Mouse (Mus musculus): Measurements from ENCODE around the gene Cnnm1.

The Cnnm1 gene

DNA sequence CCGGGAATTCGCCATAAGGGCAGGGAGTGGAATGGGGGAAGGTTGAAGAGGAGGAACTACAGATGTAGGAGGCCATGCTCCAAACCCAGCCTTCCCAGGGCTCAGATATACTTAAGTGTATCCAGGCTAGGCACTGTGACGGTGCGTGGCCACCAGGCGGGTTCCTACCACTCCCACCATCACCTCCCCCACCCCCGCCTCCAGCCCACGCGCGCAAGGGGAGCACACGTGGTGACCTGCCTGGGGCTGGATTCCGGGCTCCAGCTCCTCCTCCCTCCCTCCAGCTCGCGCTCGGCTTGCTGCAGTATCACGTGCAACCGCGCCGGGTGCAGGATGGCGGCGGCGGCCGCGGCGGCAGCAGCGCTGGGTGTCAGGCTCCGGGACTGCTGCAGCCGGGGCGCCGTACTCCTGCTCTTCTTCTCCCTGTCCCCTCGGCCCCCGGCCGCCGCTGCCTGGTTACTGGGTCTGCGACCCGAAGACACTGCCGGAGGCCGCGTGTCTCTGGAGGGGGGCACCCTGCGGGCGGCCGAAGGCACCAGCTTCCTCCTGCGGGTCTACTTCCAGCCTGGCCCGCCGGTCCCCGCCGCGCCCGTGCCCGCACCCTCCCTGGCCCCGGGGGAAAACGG lies at the start of gene Cnnm1:
Gene Cnnm1 (plus strand): TSS at position 325 of the 626 bp plus-strand sequence.
- DNase-seq: peak; percentile 85

- DNase-seq: no peak
Observed at GRCm38 (mm10) chr19:43396327-43396726, 43.9 kb upstream of the Cnnm1 start.

GRCm38 (mm10) chr19:43407181-43407580 lies 33.1 kb upstream of the Cnnm1 start:
- DNase-seq: no peak

DNA sequence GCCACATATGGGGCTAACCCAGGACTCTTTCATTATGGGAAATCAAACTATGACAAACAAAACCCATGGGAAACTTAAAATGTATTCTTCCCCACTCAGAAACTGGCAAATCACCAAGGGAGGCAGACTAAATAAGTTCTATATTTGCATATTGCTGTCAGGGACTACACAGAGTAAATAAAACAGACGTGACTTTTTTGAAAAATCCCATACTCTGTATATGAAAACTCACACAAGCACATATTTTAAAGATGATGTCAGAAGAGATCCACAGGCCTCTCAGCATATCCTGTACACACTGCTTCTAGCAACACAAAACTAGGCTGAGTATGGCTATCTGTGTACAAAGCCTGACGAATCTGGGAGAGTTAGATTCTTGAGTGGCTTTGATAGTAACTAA lies 24.7 kb upstream of the Cnnm1 start:
- DNase-seq: no peak

GRCm38 (mm10) chr19:43420506-43420905 lies 19.7 kb upstream of the Cnnm1 start:
- no peak for DNase-seq

- DNase-seq: no peak
Observed at GRCm38 (mm10) chr19:43424082-43424481, 16.2 kb upstream of the Cnnm1 start.

DNA sequence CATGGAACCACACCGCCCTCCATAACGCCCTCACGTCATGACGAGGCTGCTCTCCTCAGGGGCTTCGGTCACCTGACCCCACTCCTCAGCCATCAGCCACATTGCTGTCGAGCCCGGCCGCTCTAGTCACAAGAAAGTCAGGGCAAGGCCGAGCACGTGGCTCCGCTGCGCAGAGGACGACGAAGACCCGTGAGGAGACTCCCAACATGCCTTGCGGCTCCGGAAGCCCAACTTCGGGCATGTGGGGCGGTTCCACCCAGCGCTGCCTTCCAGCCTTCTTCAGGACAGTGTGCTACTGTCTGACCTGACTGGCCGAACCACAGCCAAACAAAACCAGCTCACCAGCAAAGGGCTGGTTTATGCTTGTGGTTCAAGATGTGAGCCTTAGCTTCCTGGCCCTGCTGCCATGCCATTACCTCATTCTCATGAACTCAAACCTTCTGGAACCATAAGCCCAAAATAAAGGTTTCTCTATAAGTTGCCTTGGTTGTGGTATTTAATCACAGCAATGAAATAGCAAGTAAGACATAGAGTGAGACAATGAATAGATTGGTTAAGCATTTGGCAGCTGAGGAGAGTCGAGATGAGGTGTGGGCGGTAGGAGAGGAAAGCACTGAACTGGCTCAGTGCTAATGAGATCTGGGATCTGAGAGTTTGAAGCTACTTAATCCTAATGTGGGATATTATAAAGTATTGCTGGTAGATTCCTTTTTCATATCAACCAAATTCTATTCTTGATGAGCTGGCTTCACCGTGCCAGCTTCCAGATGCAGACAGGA lies 12.6 kb upstream of the Cnnm1 start:
- DNase-seq: no peak

GRCm38 (mm10) chr19:43439246-43439645 lies 990 bp upstream of the Cnnm1 start:
- no peak for DNase-seq

GRCm38 (mm10) chr19:43440768-43441660 lies 778 bp downstream of the Cnnm1 start:
- peak; percentile 81 for DNase-seq

DNA sequence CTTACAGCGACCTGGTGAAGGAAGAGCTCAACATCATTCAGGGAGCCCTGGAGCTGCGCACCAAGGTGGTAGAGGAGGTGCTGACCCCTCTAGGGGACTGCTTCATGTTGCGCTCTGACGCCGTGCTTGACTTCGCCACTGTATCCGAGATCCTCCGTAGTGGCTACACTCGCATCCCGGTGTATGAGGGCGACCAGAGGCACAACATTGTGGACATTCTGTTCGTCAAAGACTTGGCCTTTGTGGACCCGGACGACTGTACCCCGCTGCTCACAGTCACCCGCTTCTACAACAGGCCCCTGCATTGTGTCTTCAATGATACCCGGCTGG lies 1.4 kb downstream of the Cnnm1 start:
- no peak for DNase-seq

GRCm38 (mm10) chr19:43442269-43442668 lies 2.0 kb downstream of the Cnnm1 start:
- DNase-seq: no peak

DNA sequence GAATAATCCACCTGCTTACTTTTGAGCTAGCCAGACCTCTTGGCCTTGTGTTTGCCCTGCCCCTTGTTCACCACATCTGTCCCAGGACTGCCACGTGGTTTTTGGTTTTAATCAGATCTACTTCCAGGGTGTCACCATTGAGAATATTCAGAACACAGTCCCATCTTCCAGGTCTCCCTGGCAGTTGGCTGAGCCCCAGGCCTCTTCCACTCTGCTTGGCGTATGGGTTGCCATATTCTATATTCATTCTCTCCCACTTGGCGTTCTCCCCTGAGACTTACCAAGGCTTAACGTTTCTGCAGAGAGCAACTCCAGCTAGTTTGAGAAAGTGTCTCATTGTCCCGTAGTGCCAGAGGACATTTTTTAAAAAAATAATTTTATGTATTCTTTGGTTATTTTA lies 2.7 kb downstream of the Cnnm1 start:
- no peak for DNase-seq

DNA sequence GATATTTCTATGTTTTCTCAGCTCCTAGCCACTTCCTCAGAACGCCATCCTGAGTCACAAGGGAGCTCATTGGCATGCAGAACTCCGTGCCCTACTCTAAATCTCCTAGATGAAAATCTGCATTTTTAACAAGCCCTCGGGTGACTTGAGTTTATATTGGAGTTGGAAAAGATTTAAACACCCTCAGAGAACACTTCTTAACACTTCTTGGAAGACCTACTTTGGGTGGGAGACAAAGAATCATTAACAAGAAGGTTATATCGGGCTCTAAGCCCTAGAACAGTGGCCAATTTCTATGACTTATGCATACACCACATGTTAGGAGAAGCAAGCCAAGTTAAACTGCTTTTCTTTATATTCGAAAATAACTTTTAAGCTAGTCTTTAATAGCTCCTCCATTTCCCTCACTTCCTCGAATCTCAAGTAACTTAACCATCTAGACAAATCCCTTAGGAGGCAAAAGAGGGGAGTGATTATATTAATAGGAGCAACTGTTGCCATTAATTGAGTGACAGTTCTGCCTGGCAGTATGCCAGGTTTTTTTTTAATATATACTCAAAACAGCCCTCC lies 4.5 kb downstream of the Cnnm1 start:
- DNase-seq: no peak

GRCm38 (mm10) chr19:43451563-43451962 lies 11.3 kb downstream of the Cnnm1 start:
- no peak for DNase-seq

DNA sequence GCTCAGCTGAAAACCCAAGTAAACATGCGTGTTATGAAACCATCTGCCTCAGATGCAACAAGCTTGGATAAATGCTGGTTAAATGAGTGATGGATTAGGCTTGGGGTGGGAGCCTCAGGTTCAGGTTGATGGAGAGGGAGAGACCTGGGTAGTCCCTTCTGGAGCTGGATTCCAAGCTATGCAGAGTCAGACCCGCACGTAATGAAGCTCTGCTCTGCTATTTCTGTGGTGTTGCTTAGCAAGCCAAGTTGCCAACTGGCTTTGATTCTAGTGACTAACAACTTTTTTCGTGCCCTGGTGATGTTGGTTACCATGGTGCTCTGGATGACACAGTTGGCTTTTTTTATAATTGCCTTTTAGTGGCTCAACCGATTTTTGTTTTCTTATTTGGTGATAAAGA lies 11.9 kb downstream of the Cnnm1 start:
- DNase-seq: no peak

DNA sequence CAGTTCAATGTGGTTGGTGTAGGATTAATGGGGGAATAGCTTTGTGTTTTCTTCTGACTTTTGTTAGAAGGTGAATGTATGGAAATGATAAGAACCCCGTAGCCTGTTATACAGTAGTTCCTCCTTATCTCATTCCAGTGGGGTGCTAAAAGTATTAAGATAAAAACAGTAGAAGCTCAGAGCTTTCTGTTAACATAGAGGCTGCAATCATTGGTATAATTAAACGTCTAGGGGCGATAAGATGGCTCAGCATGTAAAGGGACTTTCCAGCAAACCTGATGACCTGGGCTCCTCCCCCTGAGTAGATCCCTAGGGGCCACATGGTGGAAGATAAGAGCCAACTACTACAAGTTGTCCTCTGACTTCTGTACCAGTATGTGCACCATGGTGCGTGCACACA lies 12.8 kb downstream of the Cnnm1 start:
- DNase-seq: no peak

GRCm38 (mm10) chr19:43459948-43460347 lies 19.7 kb downstream of the Cnnm1 start:
- DNase-seq: no peak

DNA sequence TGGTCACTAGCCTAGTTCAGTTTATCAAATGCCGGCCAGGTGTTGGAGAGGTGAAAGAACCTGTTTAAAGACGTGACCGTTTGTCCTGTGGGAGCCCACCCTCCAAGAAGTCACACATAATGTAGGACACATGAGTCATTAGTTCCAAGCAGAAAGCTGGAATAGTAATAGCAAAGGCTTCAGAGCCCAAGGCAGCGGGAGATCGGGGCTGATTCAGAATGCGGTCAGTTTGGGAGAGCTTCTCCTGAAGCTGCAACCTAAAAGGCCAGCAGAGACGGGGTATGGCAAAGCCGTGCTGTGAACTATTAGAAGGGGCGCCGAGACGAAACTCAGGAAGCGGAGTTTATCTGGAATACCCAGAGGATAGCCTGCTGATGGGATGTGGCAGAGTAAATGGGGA lies 20.2 kb downstream of the Cnnm1 start:
- DNase-seq: no peak

GRCm38 (mm10) chr19:43462141-43462540 lies 21.9 kb downstream of the Cnnm1 start:
- no peak for DNase-seq

DNA sequence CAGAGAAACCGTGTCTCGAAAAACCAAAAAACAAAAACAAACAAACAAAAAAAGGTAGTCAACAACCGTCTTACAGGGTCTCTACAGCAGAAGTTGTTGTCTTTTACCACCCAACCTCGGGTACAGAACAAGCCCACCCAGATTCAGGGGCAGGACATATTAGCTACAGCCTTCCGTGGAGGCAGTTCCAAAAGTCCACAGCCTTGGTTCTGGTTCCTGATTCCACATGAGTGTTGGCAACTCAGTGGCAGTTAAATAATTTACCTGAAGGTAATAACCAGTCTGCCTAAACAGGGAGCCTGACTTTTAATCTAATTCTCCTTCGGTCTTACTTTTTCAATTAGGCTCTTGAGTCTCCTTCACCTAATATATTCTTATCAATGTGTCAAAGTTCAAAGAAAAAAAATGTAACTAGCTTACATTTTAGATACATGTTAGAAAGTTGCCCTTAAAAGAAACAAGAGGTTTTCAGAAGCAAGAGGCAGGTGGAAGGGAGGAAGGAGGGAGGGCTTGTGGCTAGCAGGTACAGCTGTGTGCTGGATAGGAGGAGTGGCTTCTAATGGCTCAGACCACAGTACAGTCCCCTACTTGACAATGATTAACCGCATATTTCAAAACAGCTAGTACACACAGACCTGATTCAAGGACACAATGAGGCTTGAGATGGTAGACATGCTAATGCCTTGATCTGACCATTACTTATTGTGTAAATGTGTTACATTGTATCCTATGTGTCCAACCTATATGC lies 23.5 kb downstream of the Cnnm1 start:
- DNase-seq: no peak

- no peak for DNase-seq
Observed at GRCm38 (mm10) chr19:43464294-43464687, 24.1 kb downstream of the Cnnm1 start.

DNA sequence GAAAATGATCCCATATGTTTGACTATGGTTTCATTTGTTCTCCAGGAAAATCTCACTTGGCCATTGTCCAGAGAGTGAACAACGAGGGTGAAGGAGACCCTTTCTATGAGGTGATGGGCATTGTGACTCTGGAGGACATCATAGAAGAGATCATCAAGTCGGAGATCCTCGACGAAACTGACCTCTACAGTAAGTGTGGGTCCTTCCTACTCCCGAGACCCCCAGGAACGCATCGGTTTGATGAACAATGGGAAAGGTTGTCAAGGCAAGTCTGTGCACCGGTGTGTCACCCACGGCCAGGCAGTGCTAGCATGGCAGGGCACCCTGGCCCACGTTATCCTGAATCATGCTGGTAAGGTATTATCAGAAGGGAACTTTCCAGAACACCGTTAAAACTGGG lies 24.8 kb downstream of the Cnnm1 start:
- DNase-seq: no peak
